Mouse (Mus musculus) left cerebral cortex, adult 6 months (tissue): ENCODE results near the gene Pter. TPM values are rescaled to one million over a fixed set of nuclear protein-coding genes. Genes with fewer than 3 reads are reported as not detected.

ENCODE experiments used
- long read RNA-seq, 2 experiments: library from polyadenylated mRNA; unstranded; transcript quantifications; one replicate each; pipeline ENCODE4 v2.0.0; 2019 to 2020
- polyA plus RNA-seq: library from polyadenylated mRNA; unstranded; fragments of <200 nt; fragmentation: Nextera tagmentation; gene quantifications from 2 replicates; pipeline ENCODE4 v1.2.3, GENCODE M21; 2021

Gene Pter
- polyA plus RNA-seq, result 8.9 and 14.6 TPM in 2 replicates
- long read RNA-seq, experiment 1, partial matches to known transcripts, result 2 of 3 reads
- long read RNA-seq, experiment 1, other reads (novel, unspliced or antisense), result 0 of 3 reads
- long read RNA-seq, experiment 2, partial matches to known transcripts, result 0 of 12 reads
- long read RNA-seq, experiment 2, other reads (novel, unspliced or antisense), result 8 of 12 reads

GRCm38 (mm10) chr2:12923804-12924591, at the start of gene Pter:
Gene Pter, plus strand, starts transcription at chr2:12924041.

GRCm38 (mm10) chr2:13011472-13011871, 87.6 kb downstream of the Pter start, which contains the start of gene C1ql3:
Gene C1ql3, minus strand, starts transcription at chr2:13011806.

Other genes with a start within 250 kb of the Pter start
- 26.7 and 29.3 TPM in 2 replicates for gene C1ql3, start 87.8 kb downstream of the Pter start, polyA plus RNA-seq